10 mouse cellular contexts compared by ENCODE assay signal in genomic region chr8:84697166-84698130, GRCm38 (mm10). TPM values are rescaled to one million over a fixed set of nuclear protein-coding genes. Genes with fewer than 3 reads are reported as not detected.
DNase-seq lines count a peak whose midpoint lies in the region; ATAC-seq and TF ChIP-seq lines count a peak whose summit lies in the region.
"Had no signal": no experiment of that assay in that cellular context is flagged by ENCODE, and none has a peak within 500 bp of the region (broad histone marks: within the 10 kb centered on the region; RNA-seq: fewer than 3 reads in every experiment).

No protein-coding gene starts in this region.

- no peaks in the 10 kb centered on the region for H3K4me1 ChIP-seq in hindbrain, postnatal 0 days (ENCODE audit: insufficient read depth, low read length)
- no peaks in the 10 kb centered on the region for H3K4me1 ChIP-seq in hindbrain, embryonic 14.5 days (replicated peaks; ENCODE audit: control insufficient read depth, insufficient read depth, low read length)
- H3K4me1 ChIP-seq in hindbrain, embryonic 16.5 days (ENCODE audit: control insufficient read depth, insufficient read depth, low read depth, low read length), result no peaks in the 10 kb centered on the region

- no peak overlapping the region for H3K9ac ChIP-seq in hindbrain, postnatal 0 days (replicated peaks; ENCODE audit: low read length)
- no peak overlapping the region for H3K9ac ChIP-seq in hindbrain, embryonic 14.5 days
- no peak overlapping the region for H3K9ac ChIP-seq in hindbrain, embryonic 16.5 days (ENCODE audit: low read depth, low read length)
- H3K9ac ChIP-seq: embryonic facial prominence, embryonic 12.5 days had no signal

- WGBS in hindbrain, postnatal 0 days, result 81% methylated on average over 14 of the region's 14 CpGs
- 90% methylated on average over 14 of the region's 14 CpGs for WGBS in hindbrain, embryonic 14.5 days
- 90% methylated on average over 14 of the region's 14 CpGs for WGBS in hindbrain, embryonic 16.5 days

- H3K4me3 ChIP-seq in hindbrain, postnatal 0 days (ENCODE audit: low read length), result no peak overlapping the region
- H3K4me3 ChIP-seq in hindbrain, embryonic 14.5 days (replicated peaks; ENCODE audit: low read length), result no peak overlapping the region
- no peak overlapping the region for H3K4me3 ChIP-seq in hindbrain, embryonic 16.5 days (ENCODE audit: low read length)
- H3K4me3 ChIP-seq: embryonic facial prominence, embryonic 12.5 days had no signal

- DNase-seq in hindbrain, postnatal 0 days (ENCODE audit: low spot score), result peak; percentile 82
- DNase-seq in hindbrain, embryonic 14.5 days (ENCODE audit: low spot score), result no peak
- DNase-seq in testis, postnatal 10 days (ENCODE audit: low spot score), result peak; percentile 73
- no peak for DNase-seq in testis, postnatal 14 days (ENCODE audit: low spot score)
- DNase-seq in embryo, embryonic 10.5 days (ENCODE audit: low spot score), result peak; percentile 46
- DNase-seq in retina, embryonic 14.5 days (ENCODE audit: low spot score), result peak; percentile 62
- no peak for DNase-seq in ovary, postnatal 14 days (ENCODE audit: low spot score)

- peak; percentile 47; the same call in 1 of the 2 replicates for ATAC-seq in hindbrain, postnatal 0 days
- ATAC-seq in hindbrain, embryonic 14.5 days (ENCODE audit: low FRiP score), result no peak
- ATAC-seq in hindbrain, embryonic 16.5 days, result no peak

- peaks cover 32% of the 10 kb centered on the region for H3K36me3 ChIP-seq in hindbrain, postnatal 0 days (ENCODE audit: insufficient read depth, low read length)
- H3K36me3 ChIP-seq in hindbrain, embryonic 14.5 days (replicated peaks; ENCODE audit: control insufficient read depth, insufficient read depth), result peaks cover 68% of the 10 kb centered on the region
- peaks cover 23% of the 10 kb centered on the region for H3K36me3 ChIP-seq in hindbrain, embryonic 16.5 days (ENCODE audit: control insufficient read depth, insufficient read depth, low read length)

- H3K9me3 ChIP-seq in hindbrain, postnatal 0 days (ENCODE audit: low read length), result no peaks in the 10 kb centered on the region
- H3K9me3 ChIP-seq in hindbrain, embryonic 14.5 days (ENCODE audit: control insufficient read depth, low read length), result no peaks in the 10 kb centered on the region
- no peaks in the 10 kb centered on the region for H3K9me3 ChIP-seq in hindbrain, embryonic 16.5 days (ENCODE audit: control insufficient read depth, low read length)
- H3K9me3 ChIP-seq: embryonic facial prominence, embryonic 12.5 days had no signal

- H3K4me2 ChIP-seq in hindbrain, postnatal 0 days (ENCODE audit: low read depth, low read length), result no peak overlapping the region
- no peak overlapping the region for H3K4me2 ChIP-seq in hindbrain, embryonic 14.5 days (replicated peaks)
- H3K4me2 ChIP-seq in hindbrain, embryonic 16.5 days (ENCODE audit: low read length), result no peak overlapping the region
- H3K4me2 ChIP-seq: embryonic facial prominence, embryonic 12.5 days had no signal

- peaks cover 2% of the 10 kb centered on the region for H3K27me3 ChIP-seq in hindbrain, postnatal 0 days (ENCODE audit: insufficient read depth, low read length)
- peaks cover 16% of the 10 kb centered on the region for H3K27me3 ChIP-seq in hindbrain, embryonic 14.5 days (ENCODE audit: control insufficient read depth, insufficient read depth, low read length)
- H3K27me3 ChIP-seq in hindbrain, embryonic 16.5 days (replicated peaks; ENCODE audit: control insufficient read depth, insufficient read depth, low read length), result peaks cover 4% of the 10 kb centered on the region

- TF ChIP-seq CTCF in hindbrain, postnatal 0 days (IDR thresholded peaks at IDR 0.05; ENCODE audit: low read depth), result peak; percentile 78

- H3K27ac ChIP-seq in hindbrain, postnatal 0 days, result no peak overlapping the region
- no peak overlapping the region for H3K27ac ChIP-seq in hindbrain, embryonic 14.5 days
- no peak overlapping the region for H3K27ac ChIP-seq in hindbrain, embryonic 16.5 days (ENCODE audit: low read depth, low read length)
- H3K27ac ChIP-seq: embryonic facial prominence, embryonic 12.5 days had no signal

RNA-seq across cellular contexts. Expression of gene Lyl1, which starts 3.8 kb away (rescaled TPM):
- 1.7 and 7.8 TPM in 2 replicates for total RNA-seq in hindbrain, postnatal 0 days (2014; rRNA removed)
- 2.0 and 2.3 TPM in 2 replicates for polyA plus RNA-seq in hindbrain, postnatal 0 days (2015; fragmentation: Nextera tagmentation; extraction: Ambion mirVana)
- 3.8 and 5.1 TPM in 2 replicates for polyA plus RNA-seq in hindbrain, embryonic 14.5 days (2014; fragmentation: Nextera tagmentation; extraction: Ambion mirVana)
- 2.6 and 3.2 TPM in 2 replicates for polyA plus RNA-seq in hindbrain, embryonic 16.5 days (2015; fragmentation: Nextera tagmentation; extraction: Ambion mirVana)

RNA-seq across cellular contexts. Expression of gene Nacc1, which starts 9.8 kb away (rescaled TPM):
- total RNA-seq in hindbrain, postnatal 0 days (2014; rRNA removed), result 110 and 129 TPM in 2 replicates
- 13.8 and 14.9 TPM in 2 replicates for polyA plus RNA-seq in hindbrain, postnatal 0 days (2015; fragmentation: Nextera tagmentation; extraction: Ambion mirVana)
- 17.8 and 18.1 TPM in 2 replicates for polyA plus RNA-seq in hindbrain, embryonic 14.5 days (2014; fragmentation: Nextera tagmentation; extraction: Ambion mirVana)
- polyA plus RNA-seq in hindbrain, embryonic 16.5 days (2015; fragmentation: Nextera tagmentation; extraction: Ambion mirVana), result 12.4 and 15.5 TPM in 2 replicates

RNA-seq across cellular contexts. Expression of gene Trmt1, which starts 11.3 kb away (rescaled TPM):
- 69.5 and 93.3 TPM in 2 replicates for total RNA-seq in hindbrain, postnatal 0 days (2014; rRNA removed)
- 71.2 and 79.2 TPM in 2 replicates for polyA plus RNA-seq in hindbrain, postnatal 0 days (2015; fragmentation: Nextera tagmentation; extraction: Ambion mirVana)
- 55.2 and 62.1 TPM in 2 replicates for polyA plus RNA-seq in hindbrain, embryonic 14.5 days (2014; fragmentation: Nextera tagmentation; extraction: Ambion mirVana)
- 66.8 and 71.2 TPM in 2 replicates for polyA plus RNA-seq in hindbrain, embryonic 16.5 days (2015; fragmentation: Nextera tagmentation; extraction: Ambion mirVana)

RNA-seq across cellular contexts. Expression of gene G430095P16Rik, which starts 25.4 kb away (rescaled TPM):
- total RNA-seq in hindbrain, postnatal 0 days (2014; rRNA removed), result 1.2 TPM in 1 of 2 replicates, not detected in the other
- 1.1 and 1.7 TPM in 2 replicates for polyA plus RNA-seq in hindbrain, postnatal 0 days (2015; fragmentation: Nextera tagmentation; extraction: Ambion mirVana)
- polyA plus RNA-seq in hindbrain, embryonic 14.5 days (2014; fragmentation: Nextera tagmentation; extraction: Ambion mirVana), result 0.55 and 0.71 TPM in 2 replicates
- 0.82 and 0.89 TPM in 2 replicates for polyA plus RNA-seq in hindbrain, embryonic 16.5 days (2015; fragmentation: Nextera tagmentation; extraction: Ambion mirVana)
- total RNA-seq: layer of hippocampus, adult 18-20 months had no signal

RNA-seq across cellular contexts. Expression of gene Ier2, which starts 34.8 kb away (rescaled TPM):
- 12.5 and 13.3 TPM in 2 replicates for total RNA-seq in hindbrain, postnatal 0 days (2014; rRNA removed)
- polyA plus RNA-seq in hindbrain, postnatal 0 days (2015; fragmentation: Nextera tagmentation; extraction: Ambion mirVana), result 20.9 TPM in 2 replicates
- polyA plus RNA-seq in hindbrain, embryonic 14.5 days (2014; fragmentation: Nextera tagmentation; extraction: Ambion mirVana), result 17.4 and 20.1 TPM in 2 replicates
- polyA plus RNA-seq in hindbrain, embryonic 16.5 days (2015; fragmentation: Nextera tagmentation; extraction: Ambion mirVana), result 18.2 and 19.6 TPM in 2 replicates

Comparison
In these comparisons a context has a peak if more than half of its experiments do, and no peak if none do; other contexts are left out.
1. DNase-seq: peak in hindbrain, postnatal 0 days (single experiment), testis, postnatal 10 days (single experiment), embryo, embryonic 10.5 days (single experiment) and retina, embryonic 14.5 days (single experiment); none in hindbrain, embryonic 14.5 days (single experiment), testis, postnatal 14 days (single experiment) and ovary, postnatal 14 days (single experiment).